Comparison of ENCODE assay signal across 8 mouse cellular contexts in the genomic region with DNA sequence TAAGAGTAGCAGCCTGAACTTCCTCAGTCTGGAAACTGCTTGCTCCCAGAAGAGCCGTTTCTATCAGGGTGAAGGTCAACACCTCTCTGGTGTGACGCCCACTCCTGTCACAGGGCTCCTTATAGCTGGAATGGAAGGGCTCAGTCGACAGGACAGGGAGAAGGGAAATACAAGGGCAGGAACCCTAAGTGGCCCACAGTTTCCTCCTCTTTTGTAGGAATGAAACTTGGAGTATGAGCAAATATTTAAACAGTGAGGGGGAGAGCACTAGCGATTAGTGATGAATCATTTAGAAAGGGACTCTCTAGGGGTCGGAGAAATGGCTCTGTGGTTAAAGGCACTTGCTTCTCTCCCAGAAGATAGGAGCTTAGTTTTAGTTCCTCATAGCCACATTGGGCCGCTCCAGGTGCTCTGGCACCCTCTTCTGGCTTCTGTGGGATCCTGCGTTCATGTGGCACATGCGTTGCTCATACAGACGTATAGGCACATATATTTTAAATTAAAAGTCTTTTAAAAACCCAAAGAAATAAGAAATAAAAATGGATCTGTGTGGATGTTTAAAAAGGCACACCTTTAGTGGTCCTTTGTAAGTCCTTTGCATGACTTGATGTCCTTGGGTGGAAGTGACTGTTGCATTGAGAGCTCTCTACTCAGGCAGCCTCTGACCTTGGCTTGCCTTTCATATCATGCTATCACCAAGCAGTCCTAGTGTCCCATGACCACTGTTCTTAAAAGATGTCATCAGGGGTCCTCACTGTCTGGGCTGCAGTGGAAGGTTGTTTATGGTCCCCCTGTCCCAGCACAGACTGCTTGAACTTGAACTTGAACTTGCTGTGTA. TPM values are rescaled to one million over a fixed set of nuclear protein-coding genes. Genes with fewer than 3 reads are reported as not detected.
DNase-seq lines count a peak whose midpoint lies in the region; ATAC-seq and TF ChIP-seq lines count a peak whose summit lies in the region.

No protein-coding gene starts in this region.

- H3K9me3 ChIP-seq in neural tube, embryonic 11.5 days (ENCODE audit: control insufficient read depth, low read length): no peaks in the 10 kb centered on the region
- H3K9me3 ChIP-seq in forebrain, postnatal 0 days (ENCODE audit: low read length): no peaks in the 10 kb centered on the region

- H3K4me3 ChIP-seq in neural tube, embryonic 11.5 days (ENCODE audit: low read depth, low read length): no peak overlapping the region
- no peak overlapping the region for H3K4me3 ChIP-seq in forebrain, postnatal 0 days (ENCODE audit: low read depth, low read length)

- ATAC-seq in neural tube, embryonic 11.5 days (ENCODE audit: insufficient read depth, low FRiP score, low TSS enrichment): no peak
- peak; percentile 75 for ATAC-seq in forebrain, postnatal 0 days
- ATAC-seq in megakaryocyte progenitor cell, adult 5-6 weeks (replicated peaks; ENCODE audit: poor library complexity): peak; percentile 78

- H3K9ac ChIP-seq in neural tube, embryonic 11.5 days (ENCODE audit: low read length): no peak overlapping the region
- H3K9ac ChIP-seq in forebrain, postnatal 0 days: no peak overlapping the region

- H3K36me3 ChIP-seq in neural tube, embryonic 11.5 days (ENCODE audit: control insufficient read depth, insufficient read depth, low read length): no peaks in the 10 kb centered on the region
- H3K36me3 ChIP-seq in forebrain, postnatal 0 days (ENCODE audit: insufficient read depth): no peaks in the 10 kb centered on the region

- peak; percentile 20 for DNase-seq in adrenal gland, adult 2 months
- DNase-seq in adrenal gland, adult 18-20 months (ENCODE audit: low spot score in 2 of 2): no peak
- DNase-seq in neural tube, embryonic 11.5 days (ENCODE audit: low spot score): peak; percentile 43
- DNase-seq in neural tube, embryonic 10.5 days (ENCODE audit: extremely low spot score, low spot score): no peak
- DNase-seq in forebrain, postnatal 0 days: peak; percentile 83
- DNase-seq in left cerebral cortex, postnatal 14 days (ENCODE audit: low spot score in 2 of 2): peak; percentile 58 to 67
- peak; percentile 61 to 64 for DNase-seq in thymus, postnatal 36 days

- no peaks in the 10 kb centered on the region for H3K27me3 ChIP-seq in neural tube, embryonic 11.5 days (ENCODE audit: control insufficient read depth, insufficient read depth, low read length)
- H3K27me3 ChIP-seq in forebrain, postnatal 0 days (ENCODE audit: insufficient read depth, low read length): no peaks in the 10 kb centered on the region

- H3K4me1 ChIP-seq in neural tube, embryonic 11.5 days (ENCODE audit: control insufficient read depth, insufficient read depth, low read length): no peaks in the 10 kb centered on the region
- H3K4me1 ChIP-seq in forebrain, postnatal 0 days (ENCODE audit: insufficient read depth): no peaks in the 10 kb centered on the region

- no peak overlapping the region for H3K27ac ChIP-seq in neural tube, embryonic 11.5 days (ENCODE audit: low read depth, low read length)
- no peak overlapping the region for H3K27ac ChIP-seq in forebrain, postnatal 0 days (ENCODE audit: low read depth, low read length)

- peak; percentile 70 for TF ChIP-seq CTCF in forebrain, postnatal 0 days (IDR thresholded peaks at IDR 0.05; ENCODE audit: low read depth)

- intact Hi-C loops in left cerebral cortex, postnatal 14 days (cut with DNase I): no loop called here

- H3K4me2 ChIP-seq in neural tube, embryonic 11.5 days (ENCODE audit: low read depth): no peak overlapping the region
- H3K4me2 ChIP-seq in forebrain, postnatal 0 days (ENCODE audit: low read depth): no peak overlapping the region

- 39% methylated on average over 9 of the region's 9 CpGs for WGBS in neural tube, embryonic 11.5 days
- 35% methylated on average over 9 of the region's 9 CpGs for WGBS in forebrain, postnatal 0 days

RNA-seq across cellular contexts. Expression of a gene that starts 19.4 kb away (rescaled TPM):
- total RNA-seq in adrenal gland, adult 2 months (2021): 10 to 100 TPM; 17.3 to 24.3 TPM
- 40.2 and 56.5 TPM in 2 replicates for polyA plus RNA-seq in adrenal gland, adult 2 months (2012; rRNA removed)
- total RNA-seq in adrenal gland, adult 18-20 months (2021): 10 to 100 TPM; 24.1 to 43.3 TPM
- polyA plus RNA-seq in neural tube, embryonic 11.5 days (2014; fragmentation: Nextera tagmentation; extraction: Ambion mirVana): 133 and 140 TPM in 2 replicates
- 107 and 188 TPM in 2 replicates for total RNA-seq in forebrain, postnatal 0 days (2014; rRNA removed)
- 79.8 and 101 TPM in 2 replicates for polyA plus RNA-seq in forebrain, postnatal 0 days (2015; fragmentation: Nextera tagmentation; extraction: Ambion mirVana)
- 100 to 1,000 TPM in 1 of 2 experiments, 10 to 100 TPM in 1; 93.3 to 110 TPM for total RNA-seq in left cerebral cortex, postnatal 14 days (2021)
- 88.4 and 140 TPM in 2 replicates for total RNA-seq in megakaryocyte progenitor cell, adult 5-6 weeks (2015)
- total RNA-seq in megakaryocyte progenitor cell, adult 5-6 weeks (2017): 48.8 and 85.6 TPM in 2 replicates

RNA-seq across cellular contexts. Expression of a gene that starts 31.6 kb away (rescaled TPM):
- 1 to 10 TPM; 1.1 to 1.3 TPM for total RNA-seq in adrenal gland, adult 2 months (2021)
- 1.8 and 2.0 TPM in 2 replicates for polyA plus RNA-seq in adrenal gland, adult 2 months (2012; rRNA removed)
- 1 to 10 TPM; 1.4 to 1.6 TPM for total RNA-seq in adrenal gland, adult 18-20 months (2021)
- 0.31 TPM in 1 of 2 replicates, not detected in the other for polyA plus RNA-seq in neural tube, embryonic 11.5 days (2014; fragmentation: Nextera tagmentation; extraction: Ambion mirVana)
- total RNA-seq in forebrain, postnatal 0 days (2014; rRNA removed): 0.10 TPM in 1 of 2 replicates, not detected in the other
- polyA plus RNA-seq in forebrain, postnatal 0 days (2015; fragmentation: Nextera tagmentation; extraction: Ambion mirVana): 0.06 and 0.12 TPM in 2 replicates
- not detected for total RNA-seq in left cerebral cortex, postnatal 14 days (2021)
- 0.17 TPM in 1 of 2 replicates, not detected in the other for total RNA-seq in megakaryocyte progenitor cell, adult 5-6 weeks (2015)
- not detected in 2 replicates for total RNA-seq in megakaryocyte progenitor cell, adult 5-6 weeks (2017)

RNA-seq across cellular contexts. Expression of a gene that starts 37.2 kb away (rescaled TPM):
- 10 to 100 TPM in 1 of 2 experiments, 1 to 10 TPM in 1; 7.3 to 12.5 TPM for total RNA-seq in adrenal gland, adult 2 months (2021)
- 16.5 and 20.4 TPM in 2 replicates for polyA plus RNA-seq in adrenal gland, adult 2 months (2012; rRNA removed)
- total RNA-seq in adrenal gland, adult 18-20 months (2021): 1 to 10 TPM; 5.2 to 5.5 TPM
- 20.1 and 20.2 TPM in 2 replicates for polyA plus RNA-seq in neural tube, embryonic 11.5 days (2014; fragmentation: Nextera tagmentation; extraction: Ambion mirVana)
- 6.8 and 8.1 TPM in 2 replicates for total RNA-seq in forebrain, postnatal 0 days (2014; rRNA removed)
- 4.4 and 4.8 TPM in 2 replicates for polyA plus RNA-seq in forebrain, postnatal 0 days (2015; fragmentation: Nextera tagmentation; extraction: Ambion mirVana)
- total RNA-seq in left cerebral cortex, postnatal 14 days (2021): 1 to 10 TPM; 2.0 to 2.4 TPM
- total RNA-seq in megakaryocyte progenitor cell, adult 5-6 weeks (2015): 0.25 and 0.32 TPM in 2 replicates
- total RNA-seq in megakaryocyte progenitor cell, adult 5-6 weeks (2017): 1.2 and 1.3 TPM in 2 replicates

Comparison
In these comparisons a context has a peak if more than half of its experiments do, and no peak if none do; other contexts are left out.
1. DNase-seq: peak in adrenal gland, adult 2 months (single experiment), neural tube, embryonic 11.5 days (single experiment), forebrain, postnatal 0 days (single experiment), left cerebral cortex, postnatal 14 days (2 of 2) and thymus, postnatal 36 days (2 of 2); none in adrenal gland, adult 18-20 months (0 of 2) and neural tube, embryonic 10.5 days (single experiment).